Mouse (Mus musculus) lung, adult 18-20 months (tissue): Measurements from ENCODE around the gene Sigmar1.

Source experiments
- DNase-seq, 2 experiments: peaks; one replicate each; pipeline ENCODE4 v3.0.0; 2022; ENCODE audit warnings: mixed read lengths in 2 of 2

The Sigmar1 gene

GRCm38 (mm10) chr4:41754797-41755337 lies 1.1 kb downstream of the Sigmar1 start, which contains the start of gene Galt:
Gene Galt, plus strand, starts transcription at chr4:41755228.
- no peak for DNase-seq

GRCm38 (mm10) chr4:41745021-41745420 lies 10.9 kb downstream of the Sigmar1 start:
- DNase-seq = no peak

GRCm38 (mm10) chr4:41744131-41744530 lies 11.8 kb downstream of the Sigmar1 start:
- DNase-seq = no peak

- peak; percentile 95 to 96 for DNase-seq
These were observed 14.8 kb downstream of the Sigmar1 start for GRCm38 (mm10) chr4:41741158-41741560.

- peak in 1 of 2 experiments; percentile 56 for DNase-seq
These were observed 15.4 kb downstream of the Sigmar1 start for GRCm38 (mm10) chr4:41740380-41741157.

- DNase-seq = no peak
These were observed 16.7 kb downstream of the Sigmar1 start for GRCm38 (mm10) chr4:41739260-41739659.

GRCm38 (mm10) chr4:41738256-41738603 lies 17.7 kb downstream of the Sigmar1 start:
- DNase-seq = no peak

- DNase-seq = peak; percentile 70 to 72
These were observed 18.2 kb downstream of the Sigmar1 start for GRCm38 (mm10) chr4:41737602-41738255.

GRCm38 (mm10) chr4:41731052-41731765 lies 24.7 kb downstream of the Sigmar1 start, which contains the start of gene Arid3c:
Gene Arid3c, minus strand, starts transcription at chr4:41731142.
- DNase-seq = no peak

- no peak for DNase-seq
These were observed 28.9 kb downstream of the Sigmar1 start for GRCm38 (mm10) chr4:41726826-41727621.

- peak; percentile 91 to 93 for DNase-seq
These were observed 33.0 kb downstream of the Sigmar1 start, which contains the start of gene Dctn3 for GRCm38 (mm10) chr4:41722918-41723351. Gene Dctn3, minus strand, starts transcription at chr4:41723170.

- DNase-seq = no peak
These were observed 39.1 kb downstream of the Sigmar1 start for GRCm38 (mm10) chr4:41716834-41717233.

GRCm38 (mm10) chr4:41715596-41715995 lies 40.4 kb downstream of the Sigmar1 start:
- peak in 1 of 2 experiments; percentile 45 for DNase-seq

GRCm38 (mm10) chr4:41715082-41715481 lies 40.9 kb downstream of the Sigmar1 start:
- DNase-seq = no peak

- DNase-seq = peak; percentile 56 to 71
These were observed 41.7 kb downstream of the Sigmar1 start for GRCm38 (mm10) chr4:41714276-41714675.

GRCm38 (mm10) chr4:41713197-41714067 lies 42.5 kb downstream of the Sigmar1 start, which contains the start of gene Rpp25l:
Gene Rpp25l, minus strand, starts transcription at chr4:41713534.
- DNase-seq = peak; percentile 81 to 86

- no peak for DNase-seq
These were observed 43.3 kb downstream of the Sigmar1 start for GRCm38 (mm10) chr4:41712421-41713196.

GRCm38 (mm10) chr4:41711705-41712375 lies 44.1 kb downstream of the Sigmar1 start:
- no peak for DNase-seq

GRCm38 (mm10) chr4:41710229-41710628 lies 45.7 kb downstream of the Sigmar1 start:
- DNase-seq = no peak
